Mouse (Mus musculus) olfactory bulb, adult 2 months (tissue): ENCODE measurements around the gene Tfb2m.

Experiments used
- CTCF ChIP-seq: fragments of 200-500 bp; IDR thresholded peaks from 2 replicates; pipeline ENCODE4 v1.5.1; 2012; ENCODE audit warnings: low read depth, mild to moderate bottlenecking, low read length, moderate library complexity; ENCODE audit not compliant: insufficient read depth
- POLR2A ChIP-seq: fragments of 200-500 bp; IDR thresholded peaks from 2 replicates; pipeline ENCODE4 v1.6.1; 2012; ENCODE audit warnings: mild to moderate bottlenecking, low read depth, low read length, moderate library complexity; ENCODE audit not compliant: insufficient read depth

DNA sequence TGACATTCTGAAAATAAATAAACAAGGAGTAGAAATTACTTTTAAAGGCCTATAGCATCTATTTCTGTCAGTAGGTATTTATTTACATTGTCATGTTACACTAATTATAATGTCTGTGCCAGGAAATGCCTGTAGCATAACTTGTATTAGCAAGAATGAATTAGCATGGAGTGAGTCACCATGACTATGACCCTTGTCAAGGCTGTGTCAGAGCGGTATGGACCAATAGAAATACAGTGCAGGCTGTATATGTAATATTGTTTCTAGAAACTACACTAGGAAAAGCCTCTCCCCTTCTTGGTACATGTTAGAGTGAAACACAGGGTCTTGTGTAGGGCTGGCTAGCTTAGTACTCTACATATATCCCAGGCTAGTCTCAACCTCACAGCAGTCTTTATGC, 24.4 kb upstream of the Tfb2m start:
- TF ChIP-seq CTCF, result no peak
- TF ChIP-seq POLR2A, result no peak
